Mouse (Mus musculus) skeletal muscle tissue, adult 2 months (tissue): ENCODE measurements at regions not wholly inside any gene's neighbourhood (a gene's known extent, or its start where the extent isn't known, plus 50 kb on each side); places are given as distances from the start of the nearest gene placed in this dataset.
A peak's percentile ranks its signal among the peaks of the same experiment; 100 is the strongest.
"Not testable (repeated sequence)": the region's sequence is repeated elsewhere in the genome, so short reads cannot be mapped to it uniquely, and the experiment has no call there.

Source experiments
- DNase-seq: peaks from one replicate; pipeline ENCODE4 v3.0.0-alpha.2; 2012; ENCODE audit warnings: low read depth, low spot score

GRCm38 (mm10) chr2:85280580-85280979 lies 58.5 kb downstream of the Olfr987 start:
- DNase-seq: peak; percentile 8

GRCm38 (mm10) chr2:85278128-85278527 lies 61.0 kb downstream of the Olfr987 start:
- DNase-seq: no peak

- DNase-seq: no peak
Observed at GRCm38 (mm10) chr2:85277433-85277832, 61.7 kb downstream of the Olfr987 start.

- DNase-seq: not testable (repeated sequence)
Observed at GRCm38 (mm10) chr2:85266813-85267212, 69.8 kb upstream of the Lrrc55 start.

DNA sequence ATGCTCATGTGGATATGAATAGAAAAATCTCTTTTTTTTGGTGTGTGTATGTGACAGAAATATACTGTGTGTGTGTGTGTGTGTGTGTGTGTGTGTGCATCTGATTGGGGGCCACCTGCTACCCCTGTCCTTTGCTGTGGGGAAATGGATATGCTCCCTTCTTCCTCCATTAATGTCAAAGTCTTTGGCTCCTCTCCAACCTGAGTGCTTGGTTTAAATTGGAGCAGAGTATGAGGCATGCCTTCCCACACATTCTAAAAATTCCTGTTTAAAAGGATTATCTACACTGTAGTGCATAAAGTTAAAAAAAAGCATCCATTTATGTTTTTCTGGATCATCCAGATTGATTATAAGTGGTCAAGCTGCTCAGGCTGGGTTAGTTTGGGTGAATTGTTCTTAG lies 68.7 kb upstream of the Lrrc55 start:
- no peak for DNase-seq

DNA sequence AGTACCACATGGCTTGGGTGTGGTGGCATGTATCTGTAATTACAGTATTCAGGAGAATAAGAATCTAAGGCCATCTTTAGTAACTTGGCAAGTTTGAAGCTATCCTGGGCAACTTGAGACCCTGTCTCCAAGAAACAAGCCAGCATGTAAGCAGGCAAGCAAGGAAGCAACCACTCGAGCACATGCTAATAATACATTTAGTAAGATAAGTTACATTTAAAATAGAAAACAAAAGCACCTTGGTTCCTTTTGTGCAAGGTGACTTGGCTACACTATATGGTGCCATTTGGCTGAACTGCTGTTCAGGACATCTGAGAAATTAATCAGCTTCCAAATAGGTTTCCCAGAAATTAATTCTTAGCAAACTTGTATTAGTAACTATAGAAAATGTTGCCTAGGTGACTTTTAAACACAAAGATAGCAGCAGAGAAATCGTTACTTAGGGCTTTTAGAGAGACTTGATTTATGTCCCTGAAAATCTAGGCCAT lies 68.1 kb upstream of the Lrrc55 start:
- peak; percentile 16 for DNase-seq

- no peak for DNase-seq
Observed at GRCm38 (mm10) chr2:85257356-85257755, 60.4 kb upstream of the Lrrc55 start.

DNA sequence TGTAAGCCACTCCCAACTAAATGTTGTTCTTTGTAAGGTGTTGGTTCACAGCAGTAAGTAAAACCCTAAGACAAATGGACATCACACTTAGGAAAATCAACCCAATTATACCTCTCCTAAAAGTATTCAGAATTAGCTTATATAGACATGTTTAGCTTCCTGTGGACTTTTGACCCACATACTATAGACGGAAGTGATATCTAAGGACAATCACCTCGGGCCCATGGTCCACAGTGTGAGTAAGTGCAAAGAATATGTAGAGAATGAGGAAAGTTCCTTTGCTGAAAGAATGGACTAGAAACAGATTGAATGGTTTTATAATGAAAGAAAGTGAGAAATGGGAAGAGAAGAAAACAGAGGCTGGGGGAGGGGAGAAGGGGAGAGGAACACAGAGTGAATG lies 58.6 kb upstream of the Lrrc55 start:
- no peak for DNase-seq

GRCm38 (mm10) chr2:85252343-85253285 lies 55.6 kb upstream of the Lrrc55 start:
- DNase-seq: no peak

- no peak for DNase-seq
Observed at GRCm38 (mm10) chr2:85250026-85250560, 53.1 kb upstream of the Lrrc55 start.
